Mouse (Mus musculus) neural tube, embryonic 11.5 days (tissue): ENCODE measurements around the gene Olfr1506. TPM values are rescaled to one million over a fixed set of nuclear protein-coding genes. Genes with fewer than 3 reads are reported as not detected.
A peak's percentile ranks its signal among the peaks of the same experiment; 100 is the strongest.
"Not testable (repeated sequence)": the region's sequence is repeated elsewhere in the genome, so short reads cannot be mapped to it uniquely, and the experiment has no call there.

Experiments
- ATAC-seq: fragments of 200-750 bp; cut with Nextera tagmentation; 2 replicates; pipeline ENCODE4 v1.8.0; 2017; ENCODE audit warnings: moderate number of reproducible peaks, mild to moderate bottlenecking, moderate TSS enrichment, moderate library complexity; ENCODE audit not compliant: insufficient read depth, low FRiP score, low TSS enrichment
- DNase-seq: peaks from one replicate; pipeline ENCODE4 v3.0.0-alpha.2; 2015; ENCODE audit warnings: low spot score
- H3K27ac ChIP-seq: fragments of 300-500 bp; sonication (generic); 2 replicates; pipeline ENCODE4 v1.5.1; 2014; ENCODE audit warnings: low read depth, mild to moderate bottlenecking, low read length
- H3K27me3 ChIP-seq: fragments of 300-500 bp; sonication (generic); 2 replicates; pipeline ENCODE4 v1.6.1; 2014; ENCODE audit warnings: mild to moderate bottlenecking, low read length, mixed read lengths; ENCODE audit not compliant: control insufficient read depth, insufficient read depth
- H3K36me3 ChIP-seq: fragments of 300-500 bp; sonication (generic); 2 replicates; pipeline ENCODE4 v1.6.1; 2014; ENCODE audit warnings: mild to moderate bottlenecking, low read length, moderate library complexity, mixed read lengths; ENCODE audit not compliant: control insufficient read depth, insufficient read depth
- H3K4me1 ChIP-seq: fragments of 300-500 bp; sonication (generic); 2 replicates; pipeline ENCODE4 v1.6.1; 2014; ENCODE audit warnings: low read length, mixed read lengths; ENCODE audit not compliant: control insufficient read depth, insufficient read depth
- H3K4me2 ChIP-seq: fragments of 300-500 bp; sonication (generic); 2 replicates; pipeline ENCODE4 v1.6.1; 2014; ENCODE audit warnings: low read depth, mild to moderate bottlenecking, moderate library complexity
- H3K4me3 ChIP-seq: fragments of 300-500 bp; sonication (generic); 2 replicates; pipeline ENCODE4 v1.5.1; 2014; ENCODE audit warnings: low read depth, low read length
- H3K9ac ChIP-seq: fragments of 300-500 bp; sonication (generic); 2 replicates; pipeline ENCODE4 v1.6.1; 2014; ENCODE audit warnings: mild to moderate bottlenecking, low read length
- H3K9me3 ChIP-seq: fragments of 300-500 bp; sonication (generic); 2 replicates; pipeline ENCODE4 v1.6.1; 2016; ENCODE audit warnings: low read length; ENCODE audit not compliant: control insufficient read depth
- WGBS: fragments of 180-500 bp; shearing (Covaris S2); extraction: QIAGEN DNeasy Blood & Tissue Kit; methylation state at CpG from one replicate; pipeline ENCODE4 v1.1.7; 2014; 5-methylcytosine and 5-hydroxymethylcytosine counted together
- polyA plus RNA-seq: library from polyadenylated mRNA; unstranded; fragments of >200 nt; fragmentation: Nextera tagmentation; extraction: Ambion mirVana; gene quantifications from 2 replicates; pipeline ENCODE4 v1.2.1, GENCODE M21; 2014

Gene Olfr1506
- polyA plus RNA-seq = not detected in 2 replicates

DNA sequence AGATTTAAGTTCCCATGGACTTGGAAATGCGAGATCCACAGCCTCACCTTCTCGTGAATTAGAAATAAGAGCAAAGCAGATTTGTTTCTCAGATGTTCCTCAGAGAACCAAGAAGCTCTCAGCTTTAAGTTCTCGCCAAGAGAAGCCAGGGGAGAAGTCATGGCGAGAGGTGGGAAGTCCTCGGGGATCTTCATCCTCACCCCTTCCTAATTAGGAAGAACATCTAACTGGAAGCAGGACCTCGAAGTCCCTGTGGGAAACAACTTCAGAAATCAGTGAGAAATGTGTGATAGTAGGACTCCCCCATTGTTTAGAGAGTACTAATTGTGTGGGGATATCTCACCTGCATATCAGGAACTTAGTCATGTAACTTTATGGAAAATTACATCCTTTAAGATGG lies at the start of gene Olfr1506:
Olfr1506 (minus strand) TSS at position 101 of the 400 bp plus-strand sequence.
- H3K27me3 ChIP-seq, H3K36me3 ChIP-seq, H3K4me1 ChIP-seq, H3K4me2 ChIP-seq, H3K27ac ChIP-seq, ATAC-seq, H3K9ac ChIP-seq, H3K4me3 ChIP-seq, H3K9me3 ChIP-seq, DNase-seq: not testable (repeated sequence)
- WGBS = no CpG with 5 or more reads among the region's 6 CpGs

DNA sequence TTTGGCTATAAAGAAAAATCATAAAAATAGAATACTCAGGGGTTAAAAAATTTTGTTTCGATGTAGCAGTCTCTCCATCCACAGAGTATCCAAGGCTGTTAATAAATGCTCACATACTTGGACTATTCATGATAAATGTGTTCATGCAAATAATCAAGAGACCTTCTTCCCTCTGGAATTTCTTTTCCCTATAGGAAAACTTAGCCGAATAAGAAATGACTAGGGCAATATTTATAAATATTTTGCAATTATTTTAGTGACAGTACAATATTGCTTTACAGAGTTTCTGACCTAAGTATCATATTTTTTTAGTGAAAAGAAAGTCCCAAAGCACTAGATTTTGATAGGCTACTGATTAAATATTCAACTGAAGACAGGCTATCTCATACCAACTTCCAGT lies 46.6 kb upstream of the Olfr1506 start, which contains the start of gene Olfr1271:
Olfr1271 (minus strand) TSS at position 101 of the 400 bp plus-strand sequence.
- Histone ChIP-seq H3K9ac (no peak within 1 kb of the TSS), H3K4me3 (no peak within 1 kb of the TSS), H3K4me1 (no peaks in the 10 kb centered on the region), H3K27ac (no peak within 1 kb of the TSS), H3K9me3 (no peaks in the 10 kb centered on the region), H3K27me3 (no peaks in the 10 kb centered on the region), H3K4me2 (no peak within 1 kb of the TSS), H3K36me3 (no peaks in the 10 kb centered on the region)
- DNase-seq (no peak), ATAC-seq (no peak)
- 91% methylated on average over 2 of the region's 2 CpGs for WGBS

DNA sequence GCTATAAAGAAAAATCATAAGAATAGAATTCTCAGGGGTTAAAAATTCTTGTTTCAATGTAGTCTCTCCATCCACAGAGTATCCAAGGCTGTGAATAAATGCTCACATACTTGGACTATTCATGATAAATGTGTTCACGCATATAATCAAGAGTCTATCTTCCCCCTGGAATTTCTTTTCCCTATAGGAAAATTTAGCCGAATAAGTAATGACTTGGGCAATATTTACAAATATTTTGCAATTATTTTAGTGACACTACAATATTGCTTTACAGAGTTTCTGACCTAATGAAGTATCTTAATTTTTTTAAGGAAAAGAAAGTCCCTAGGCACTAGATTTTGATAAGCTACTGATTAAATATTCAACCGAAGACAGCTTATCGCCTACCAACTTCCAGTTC lies 33.2 kb upstream of the Olfr1506 start, which contains the start of gene Olfr142:
Olfr142 (minus strand) TSS at position 101 of the 400 bp plus-strand sequence.
- no peak within 1 kb of the TSS for H3K27ac ChIP-seq
- H3K9me3 ChIP-seq = no peaks in the 10 kb centered on the region
- H3K36me3 ChIP-seq = no peaks in the 10 kb centered on the region
- H3K27me3 ChIP-seq = no peaks in the 10 kb centered on the region
- no peak within 1 kb of the TSS for H3K9ac ChIP-seq
- 91% methylated on average over 4 of the region's 4 CpGs for WGBS
- H3K4me2 ChIP-seq = no peak within 1 kb of the TSS
- no peaks in the 10 kb centered on the region for H3K4me1 ChIP-seq
- DNase-seq (no peak), ATAC-seq (no peak)
- H3K4me3 ChIP-seq = no peak within 1 kb of the TSS

DNA sequence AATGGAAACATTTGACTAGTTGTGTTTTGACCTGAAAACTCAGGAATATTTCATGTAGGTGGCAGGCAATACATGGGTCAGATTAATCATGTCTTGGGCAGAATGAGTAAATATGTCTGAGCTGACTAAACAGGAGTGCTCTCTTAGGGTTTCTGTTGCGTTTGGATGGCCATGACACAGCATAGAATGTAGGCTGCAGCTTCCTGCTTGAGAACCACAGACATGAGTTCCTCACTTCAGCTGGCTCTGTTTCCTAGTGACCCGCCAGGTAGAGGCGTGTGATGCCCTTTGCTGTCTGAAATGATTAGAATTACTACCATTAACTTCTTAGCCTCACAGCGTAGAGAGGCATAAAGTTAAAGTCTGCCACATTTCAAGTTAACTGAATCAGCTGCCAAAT lies 24.7 kb downstream of the Olfr1506 start:
- not testable (repeated sequence) for H3K4me1 ChIP-seq, H3K27ac ChIP-seq, H3K4me3 ChIP-seq, H3K27me3 ChIP-seq, H3K36me3 ChIP-seq, H3K4me2 ChIP-seq, H3K9ac ChIP-seq, ATAC-seq, H3K9me3 ChIP-seq, DNase-seq
- no CpG with 5 or more reads among the region's 4 CpGs for WGBS

DNA sequence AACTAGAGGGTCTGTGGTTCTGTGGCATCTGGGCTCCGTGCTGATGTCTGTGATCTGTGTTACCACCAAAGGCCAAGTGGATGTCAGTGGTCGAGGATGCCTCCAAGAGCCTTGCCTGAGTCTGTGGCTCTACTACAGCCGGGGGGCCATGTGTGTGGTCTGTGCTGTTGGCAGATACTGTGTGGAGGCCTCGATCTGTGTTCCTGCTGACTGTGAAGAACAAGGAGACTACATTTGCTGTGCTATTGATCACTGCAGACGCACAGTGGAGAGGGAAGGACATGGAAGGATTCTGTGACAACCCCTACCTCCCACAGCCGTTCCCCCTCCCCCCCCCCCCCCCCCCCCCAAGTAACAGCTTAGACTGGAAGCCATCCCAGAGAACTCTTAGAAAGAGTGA lies 29.0 kb downstream of the Olfr1506 start:
- not testable (repeated sequence) for DNase-seq, H3K9ac ChIP-seq, H3K4me1 ChIP-seq, H3K36me3 ChIP-seq, H3K27ac ChIP-seq, H3K9me3 ChIP-seq, H3K27me3 ChIP-seq, H3K4me2 ChIP-seq, H3K4me3 ChIP-seq
- ATAC-seq = 0 out of 2 replicates have a peak, but pooled peaks have one; percentile 41
- no CpG with 5 or more reads among the region's 6 CpGs for WGBS

GRCm38 (mm10) chr2:90194750-90195149 lies 29.5 kb downstream of the Olfr1506 start:
- H3K27me3 ChIP-seq = not testable (repeated sequence)

GRCm38 (mm10) chr2:90187082-90187481 lies 37.2 kb downstream of the Olfr1506 start:
- ATAC-seq, H3K9ac ChIP-seq, H3K9me3 ChIP-seq, H3K4me3 ChIP-seq, H3K4me1 ChIP-seq, H3K27ac ChIP-seq, DNase-seq, H3K4me2 ChIP-seq, H3K36me3 ChIP-seq, H3K27me3 ChIP-seq: not testable (repeated sequence)
- no CpG with 5 or more reads among the region's 5 CpGs for WGBS

More at GRCm38 (mm10) chr2:90194750-90195149, 29.5 kb downstream of the Olfr1506 start:
- H3K9ac ChIP-seq, H3K4me2 ChIP-seq, H3K9me3 ChIP-seq, H3K4me3 ChIP-seq, DNase-seq, H3K27ac ChIP-seq, H3K36me3 ChIP-seq, H3K4me1 ChIP-seq: not testable (repeated sequence)
- no CpG with 5 or more reads among the region's 3 CpGs for WGBS
- ATAC-seq = peak; percentile 31; the same call in 1 of the 2 replicates

DNA sequence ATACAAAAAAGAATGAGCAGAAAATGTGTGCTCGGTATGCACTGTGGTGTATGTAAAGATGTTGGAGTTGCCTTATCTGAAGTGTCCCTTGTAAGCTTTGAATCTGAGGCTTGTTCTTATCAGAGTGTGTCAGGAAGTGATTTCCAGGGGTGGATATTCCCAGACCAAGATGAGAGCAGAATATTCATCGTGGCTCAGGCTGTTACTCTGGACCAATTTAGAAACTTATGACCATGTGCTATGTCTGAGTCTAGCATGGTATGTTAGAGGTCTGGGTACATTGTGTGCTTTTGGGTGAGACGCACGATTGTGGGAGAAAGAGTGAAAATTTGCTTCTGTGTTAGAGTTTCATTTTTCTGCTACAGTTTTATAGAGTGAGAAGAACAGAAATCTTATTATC lies 38.2 kb downstream of the Olfr1506 start:
- WGBS = no CpG with 5 or more reads among the region's 4 CpGs
- H3K27me3 ChIP-seq, DNase-seq, H3K27ac ChIP-seq, H3K36me3 ChIP-seq, ATAC-seq, H3K9me3 ChIP-seq, H3K4me1 ChIP-seq, H3K4me2 ChIP-seq, H3K9ac ChIP-seq, H3K4me3 ChIP-seq: not testable (repeated sequence)
